Mouse (Mus musculus) heart, postnatal 0 days (tissue): ENCODE results near the gene Rgs11.

Experiments used
- CTCF ChIP-seq: IDR thresholded peaks from 2 replicates; pipeline ENCODE4 v1.5.1; 2016; ENCODE audit warnings: antibody characterized with exemption, control low read depth, low read depth
- EP300 ChIP-seq: IDR thresholded peaks from 2 replicates; pipeline ENCODE4 v1.6.1; 2016; ENCODE audit warnings: antibody characterized with exemption, low read depth

DNA sequence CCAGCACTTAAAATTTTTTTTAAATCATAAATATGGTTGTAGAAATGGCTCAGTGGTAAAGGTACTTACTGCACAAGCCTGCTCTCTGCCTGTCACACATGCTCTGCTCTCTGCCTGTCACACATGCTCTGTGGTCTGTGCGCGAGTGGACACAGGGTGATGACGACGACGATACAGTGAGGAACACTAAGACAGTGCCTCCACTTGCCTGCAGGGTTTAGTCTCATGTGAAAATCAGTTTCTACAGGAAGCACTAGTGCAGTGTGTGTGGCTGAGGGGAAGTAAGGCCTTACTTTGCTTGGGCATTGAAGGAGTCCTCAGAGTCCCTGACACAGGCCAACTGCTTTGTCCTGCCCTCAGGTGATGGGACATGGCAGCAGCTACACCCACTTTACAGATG is 27.0 kb downstream of the Rgs11 start:
- TF ChIP-seq CTCF (no peak), EP300 (no peak)
